Mouse (Mus musculus): ENCODE measurements at regions not wholly inside any gene's neighbourhood (a gene's known extent, or its start where the extent isn't known, plus 50 kb on each side); places are given as distances from the start of the nearest gene placed in this dataset.

- Histone ChIP-seq H3K27me3 (replicated peaks) (no peaks in the 10 kb centered on the region), H3K9me3 (no peaks in the 10 kb centered on the region), H3K4me3 (replicated peaks) (no peak overlapping the region), H3K4me1 (replicated peaks) (no peaks in the 10 kb centered on the region), H3K9ac (no peak overlapping the region), H3K36me3 (no peaks in the 10 kb centered on the region), H3K4me2 (replicated peaks) (no peak overlapping the region), H3K27ac (no peak overlapping the region)
- 80% methylated on average over 4 of the region's 4 CpGs for WGBS
- no peak for ATAC-seq
These were observed 135.9 kb downstream of the Gm4791 start for GRCm38 (mm10) chr9:47134479-47134878.

- H3K4me2 ChIP-seq (replicated peaks), result no peak overlapping the region
- no peaks in the 10 kb centered on the region for H3K36me3 ChIP-seq
- H3K27ac ChIP-seq, result no peak overlapping the region
- no peak overlapping the region for H3K4me3 ChIP-seq (replicated peaks)
- no peaks in the 10 kb centered on the region for H3K9me3 ChIP-seq
- no peaks in the 10 kb centered on the region for H3K4me1 ChIP-seq (replicated peaks)
- H3K27me3 ChIP-seq (replicated peaks), result no peaks in the 10 kb centered on the region
- H3K9ac ChIP-seq, result no peak overlapping the region
- ATAC-seq, result no peak
- WGBS, result 91% methylated on average over 5 of the region's 5 CpGs
These were observed 138.1 kb downstream of the Gm4791 start for GRCm38 (mm10) chr9:47136641-47137040.

GRCm38 (mm10) chr9:47153471-47153870, 154.9 kb downstream of the Gm4791 start:
- Histone ChIP-seq H3K9me3 (no peaks in the 10 kb centered on the region), H3K4me2 (replicated peaks) (no peak overlapping the region), H3K9ac (no peak overlapping the region), H3K27me3 (replicated peaks) (no peaks in the 10 kb centered on the region), H3K36me3 (no peaks in the 10 kb centered on the region), H3K4me1 (replicated peaks) (no peaks in the 10 kb centered on the region), H3K27ac (no peak overlapping the region), H3K4me3 (replicated peaks) (no peak overlapping the region)
- WGBS, result 89% methylated on average over 7 of the region's 7 CpGs
- ATAC-seq, result no peak

- no peak overlapping the region for H3K4me3 ChIP-seq (replicated peaks)
- H3K9ac ChIP-seq, result no peak overlapping the region
- no peaks in the 10 kb centered on the region for H3K36me3 ChIP-seq
- no peaks in the 10 kb centered on the region for H3K9me3 ChIP-seq
- no peak for ATAC-seq
- H3K4me1 ChIP-seq (replicated peaks), result no peaks in the 10 kb centered on the region
- H3K4me2 ChIP-seq (replicated peaks), result no peak overlapping the region
- H3K27me3 ChIP-seq (replicated peaks), result no peaks in the 10 kb centered on the region
- no peak overlapping the region for H3K27ac ChIP-seq
- WGBS, result 24% methylated on average over 8 of the region's 8 CpGs
These were observed 167.1 kb downstream of the Gm4791 start for GRCm38 (mm10) chr9:47165480-47166131.

- Histone ChIP-seq H3K36me3 (no peaks in the 10 kb centered on the region), H3K27ac (no peak overlapping the region), H3K4me2 (replicated peaks) (no peak overlapping the region), H3K27me3 (replicated peaks) (no peaks in the 10 kb centered on the region), H3K9ac (no peak overlapping the region), H3K9me3 (no peaks in the 10 kb centered on the region), H3K4me3 (replicated peaks) (no peak overlapping the region), H3K4me1 (replicated peaks) (no peaks in the 10 kb centered on the region)
- no peak for ATAC-seq
- 74% methylated on average over 20 of the region's 20 CpGs for WGBS
These were observed 169.2 kb downstream of the Gm4791 start for GRCm38 (mm10) chr9:47167681-47168240.

GRCm38 (mm10) chr9:47176044-47176443, 177.5 kb downstream of the Gm4791 start:
- Histone ChIP-seq H3K4me3 (replicated peaks) (no peak overlapping the region), H3K27me3 (replicated peaks) (no peaks in the 10 kb centered on the region), H3K9me3 (no peaks in the 10 kb centered on the region), H3K27ac (no peak overlapping the region), H3K9ac (no peak overlapping the region), H3K36me3 (no peaks in the 10 kb centered on the region), H3K4me2 (replicated peaks) (no peak overlapping the region), H3K4me1 (replicated peaks) (no peaks in the 10 kb centered on the region)
- 86% methylated on average over 4 of the region's 4 CpGs for WGBS
- ATAC-seq, result no peak

GRCm38 (mm10) chr9:47218101-47218500, 219.6 kb downstream of the Gm4791 start:
- H3K4me2 ChIP-seq (replicated peaks), result no peak overlapping the region
- no peaks in the 10 kb centered on the region for H3K36me3 ChIP-seq
- no peak overlapping the region for H3K9ac ChIP-seq
- no peak overlapping the region for H3K27ac ChIP-seq
- no peaks in the 10 kb centered on the region for H3K27me3 ChIP-seq (replicated peaks)
- 75% methylated on average over 3 of the region's 3 CpGs for whole genome bisulfite sequencing
- ATAC-seq, result no peak
- no peaks in the 10 kb centered on the region for H3K9me3 ChIP-seq
- no peak overlapping the region for H3K4me3 ChIP-seq (replicated peaks)
- H3K4me1 ChIP-seq (replicated peaks), result no peaks in the 10 kb centered on the region

- H3K9ac ChIP-seq, result no peak overlapping the region
- H3K4me1 ChIP-seq (replicated peaks), result no peaks in the 10 kb centered on the region
- H3K27me3 ChIP-seq (replicated peaks), result no peaks in the 10 kb centered on the region
- no peak overlapping the region for H3K4me3 ChIP-seq (replicated peaks)
- no peak for ATAC-seq
- WGBS, result 67% methylated on average over 2 of the region's 2 CpGs
- no peaks in the 10 kb centered on the region for H3K9me3 ChIP-seq
- H3K36me3 ChIP-seq, result no peaks in the 10 kb centered on the region
- H3K4me2 ChIP-seq (replicated peaks), result no peak overlapping the region
- H3K27ac ChIP-seq, result no peak overlapping the region
These were observed 225.0 kb downstream of the Gm4791 start for GRCm38 (mm10) chr9:47223536-47223935.

- Histone ChIP-seq H3K27ac (no peak overlapping the region), H3K4me2 (replicated peaks) (no peak overlapping the region), H3K4me1 (replicated peaks) (no peaks in the 10 kb centered on the region), H3K9me3 (no peaks in the 10 kb centered on the region), H3K4me3 (replicated peaks) (no peak overlapping the region), H3K36me3 (no peaks in the 10 kb centered on the region), H3K27me3 (replicated peaks) (no peaks in the 10 kb centered on the region), H3K9ac (no peak overlapping the region)
- ATAC-seq, result no peak
- 83% methylated on average over 1 of the region's 1 CpGs for WGBS
These were observed 225.7 kb downstream of the Gm4791 start for GRCm38 (mm10) chr9:47224249-47224648.

GRCm38 (mm10) chr9:47226476-47227271, 228.1 kb downstream of the Gm4791 start:
- H3K9ac ChIP-seq, result no peak overlapping the region
- 88% methylated on average over 16 of the region's 16 CpGs for WGBS
- H3K36me3 ChIP-seq, result no peaks in the 10 kb centered on the region
- H3K27ac ChIP-seq, result no peak overlapping the region
- no peaks in the 10 kb centered on the region for H3K27me3 ChIP-seq (replicated peaks)
- no peak overlapping the region for H3K4me3 ChIP-seq (replicated peaks)
- no peaks in the 10 kb centered on the region for H3K4me1 ChIP-seq (replicated peaks)
- no peak for ATAC-seq
- H3K9me3 ChIP-seq, result no peaks in the 10 kb centered on the region
- H3K4me2 ChIP-seq (replicated peaks), result no peak overlapping the region

- H3K27ac ChIP-seq, result no peak overlapping the region
- H3K27me3 ChIP-seq (replicated peaks), result no peaks in the 10 kb centered on the region
- H3K4me1 ChIP-seq (replicated peaks), result no peaks in the 10 kb centered on the region
- no peak for ATAC-seq
- no peaks in the 10 kb centered on the region for H3K9me3 ChIP-seq
- WGBS, result 82% methylated on average over 8 of the region's 8 CpGs
- no peak overlapping the region for H3K4me3 ChIP-seq (replicated peaks)
- H3K36me3 ChIP-seq, result no peaks in the 10 kb centered on the region
- H3K9ac ChIP-seq, result no peak overlapping the region
- no peak overlapping the region for H3K4me2 ChIP-seq (replicated peaks)
These were observed 228.8 kb downstream of the Gm4791 start for GRCm38 (mm10) chr9:47227298-47227697.

- no peak overlapping the region for H3K4me2 ChIP-seq (replicated peaks)
- no peaks in the 10 kb centered on the region for H3K27me3 ChIP-seq (replicated peaks)
- no peak for ATAC-seq
- no peaks in the 10 kb centered on the region for H3K4me1 ChIP-seq (replicated peaks)
- WGBS, result 53% methylated on average over 5 of the region's 5 CpGs
- H3K27ac ChIP-seq, result no peak overlapping the region
- H3K36me3 ChIP-seq, result no peaks in the 10 kb centered on the region
- H3K4me3 ChIP-seq (replicated peaks), result no peak overlapping the region
- no peak overlapping the region for H3K9ac ChIP-seq
- no peaks in the 10 kb centered on the region for H3K9me3 ChIP-seq
These were observed 230.2 kb downstream of the Gm4791 start for GRCm38 (mm10) chr9:47228736-47229135.

GRCm38 (mm10) chr9:47229296-47229695, 230.8 kb downstream of the Gm4791 start:
- Histone ChIP-seq H3K4me1 (replicated peaks) (no peaks in the 10 kb centered on the region), H3K9ac (no peak overlapping the region), H3K27me3 (replicated peaks) (no peaks in the 10 kb centered on the region), H3K27ac (no peak overlapping the region), H3K9me3 (no peaks in the 10 kb centered on the region), H3K36me3 (no peaks in the 10 kb centered on the region), H3K4me2 (replicated peaks) (no peak overlapping the region), H3K4me3 (replicated peaks) (no peak overlapping the region)
- no peak for ATAC-seq
- 83% methylated on average over 6 of the region's 6 CpGs for WGBS

All from intestine, embryonic 15.5 days (tissue).